Mouse (Mus musculus) hindbrain, embryonic 10.5 days (tissue): ENCODE measurements around the gene Ldb2. TPM values are rescaled to one million over a fixed set of nuclear protein-coding genes. Genes with fewer than 3 reads are reported as not detected.

Experiments used
- DNase-seq: peaks from one replicate; pipeline ENCODE4 v3.0.0-alpha.2; 2017; ENCODE audit warnings: low spot score
- H3K27ac ChIP-seq: fragments of 300-500 bp; sonication (generic); 2 replicates; pipeline ENCODE4 v1.5.1; 2016; ENCODE audit warnings: mild to moderate bottlenecking, moderate library complexity
- H3K27me3 ChIP-seq: fragments of 300-500 bp; sonication (generic); 2 replicates; pipeline ENCODE4 v1.6.1; 2016; ENCODE audit warnings: mild to moderate bottlenecking; ENCODE audit not compliant: poor library complexity, insufficient read depth, severe bottlenecking
- H3K36me3 ChIP-seq: fragments of 300-500 bp; sonication (generic); 2 replicates; pipeline ENCODE4 v1.6.1; 2016; ENCODE audit warnings: mild to moderate bottlenecking, moderate library complexity
- H3K4me1 ChIP-seq: fragments of 300-500 bp; sonication (generic); replicated peaks from 2 replicates; pipeline ENCODE4 v1.6.1; 2016; ENCODE audit warnings: mild to moderate bottlenecking
- H3K4me3 ChIP-seq: fragments of 300-500 bp; sonication (generic); 2 replicates; pipeline ENCODE4 v1.5.1; 2016; ENCODE audit warnings: mild to moderate bottlenecking, moderate library complexity
- H3K9me3 ChIP-seq: fragments of 300-500 bp; sonication (generic); 2 replicates; pipeline ENCODE4 v1.6.1; 2016; ENCODE audit warnings: mild to moderate bottlenecking, moderate library complexity
- WGBS: fragments of 180-500 bp; shearing (Covaris S2); methylation state at CpG from one replicate; pipeline ENCODE4 v1.1.7; 2016; 5-methylcytosine and 5-hydroxymethylcytosine counted together
- polyA plus RNA-seq: library from polyadenylated mRNA; unstranded; fragments of >200 nt; fragmentation: Nextera tagmentation; extraction: Ambion mirVana; gene quantifications from 2 replicates; pipeline ENCODE4 v1.2.1, GENCODE M21; 2016

The Ldb2 gene
- polyA plus RNA-seq, result 21.8 and 24.0 TPM in 2 replicates

- under 1% methylated on average over 19 of the region's 19 CpGs for WGBS
- peak within 1 kb of the TSS; percentile 49 for H3K4me3 ChIP-seq
- no peaks in the 10 kb centered on the region for H3K27me3 ChIP-seq
- H3K4me1 ChIP-seq, result peaks cover 33% of the 10 kb centered on the region
- peak within 1 kb of the TSS; percentile 73 for H3K27ac ChIP-seq
- no peaks in the 10 kb centered on the region for H3K36me3 ChIP-seq
- peak; percentile 76 for DNase-seq
- H3K9me3 ChIP-seq, result no peaks in the 10 kb centered on the region
Observed at GRCm38 (mm10) chr5:44799053-44799860, at the start of gene Ldb2. Gene Ldb2 (minus strand): TSS chr5:44799680.

DNA sequence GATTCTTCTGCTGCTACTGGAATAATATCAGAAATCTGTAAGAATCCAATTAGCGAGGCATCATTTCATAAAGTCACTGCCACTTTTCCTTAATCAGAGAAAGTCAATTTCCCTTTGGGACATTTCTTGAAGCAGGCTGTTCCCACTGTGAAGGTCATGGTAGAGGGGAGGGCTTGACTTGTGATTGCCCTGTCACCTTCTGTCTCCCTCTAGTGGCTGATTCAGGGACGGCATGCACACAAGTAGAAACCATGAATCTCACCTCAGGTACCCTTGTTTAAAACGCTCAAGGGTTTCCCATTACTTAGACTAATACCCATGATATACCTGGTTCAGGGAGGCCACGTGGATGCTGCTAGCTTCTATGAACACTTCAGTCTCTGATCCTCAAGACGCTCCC, 31.8 kb upstream of the Ldb2 start:
- no peak overlapping the region for H3K4me3 ChIP-seq
- DNase-seq, result peak; percentile 13
- 63% methylated on average over 5 of the region's 5 CpGs for WGBS
- no peaks in the 10 kb centered on the region for H3K9me3 ChIP-seq
- H3K4me1 ChIP-seq, result no peaks in the 10 kb centered on the region
- H3K36me3 ChIP-seq, result no peaks in the 10 kb centered on the region
- H3K27me3 ChIP-seq, result no peaks in the 10 kb centered on the region
- no peak overlapping the region for H3K27ac ChIP-seq

GRCm38 (mm10) chr5:44815506-44815905, 16.0 kb upstream of the Ldb2 start:
- no peaks in the 10 kb centered on the region for H3K4me1 ChIP-seq
- no peak overlapping the region for H3K4me3 ChIP-seq
- H3K9me3 ChIP-seq, result no peaks in the 10 kb centered on the region
- no peaks in the 10 kb centered on the region for H3K27me3 ChIP-seq
- DNase-seq, result no peak
- 81% methylated on average over 1 of the region's 1 CpGs for WGBS
- no peaks in the 10 kb centered on the region for H3K36me3 ChIP-seq
- H3K27ac ChIP-seq, result no peak overlapping the region

DNA sequence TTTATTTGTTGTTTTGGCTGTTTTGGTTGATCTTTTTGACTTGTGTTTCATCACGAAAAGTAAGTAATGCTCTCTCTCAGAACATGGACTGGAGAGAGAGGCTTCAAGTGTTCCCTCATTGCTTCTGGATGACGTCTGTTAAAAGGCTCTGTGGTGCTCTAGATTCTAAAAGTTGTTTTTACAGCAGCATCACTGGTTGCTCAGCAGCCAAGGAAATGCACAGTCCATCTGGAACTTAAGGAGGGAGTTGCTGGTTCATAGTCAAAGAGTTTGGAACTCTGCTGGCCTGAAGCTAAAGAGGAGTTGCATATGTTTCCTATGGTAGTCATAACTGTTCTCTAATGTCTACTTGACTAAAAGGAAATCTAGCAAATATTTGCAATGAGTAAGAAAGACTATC, 6.5 kb upstream of the Ldb2 start:
- H3K36me3 ChIP-seq, result no peaks in the 10 kb centered on the region
- DNase-seq, result no peak
- H3K4me1 ChIP-seq, result 0 out of 2 replicates have a peak, but pooled peaks cover 4% of the 10 kb centered on the region
- H3K27ac ChIP-seq, result no peak overlapping the region
- H3K4me3 ChIP-seq, result no peak overlapping the region
- no peaks in the 10 kb centered on the region for H3K9me3 ChIP-seq
- H3K27me3 ChIP-seq, result no peaks in the 10 kb centered on the region
- WGBS, result 80% methylated on average over 2 of the region's 2 CpGs

GRCm38 (mm10) chr5:44801100-44801499, 1.6 kb upstream of the Ldb2 start:
- Histone ChIP-seq H3K9me3 (no peaks in the 10 kb centered on the region), H3K27me3 (no peaks in the 10 kb centered on the region), H3K4me1 (peaks cover 33% of the 10 kb centered on the region), H3K27ac (no peak overlapping the region), H3K36me3 (no peaks in the 10 kb centered on the region), H3K4me3 (no peak overlapping the region)
- DNase-seq, result no peak
- WGBS, result 37% methylated on average over 3 of the region's 3 CpGs

DNA sequence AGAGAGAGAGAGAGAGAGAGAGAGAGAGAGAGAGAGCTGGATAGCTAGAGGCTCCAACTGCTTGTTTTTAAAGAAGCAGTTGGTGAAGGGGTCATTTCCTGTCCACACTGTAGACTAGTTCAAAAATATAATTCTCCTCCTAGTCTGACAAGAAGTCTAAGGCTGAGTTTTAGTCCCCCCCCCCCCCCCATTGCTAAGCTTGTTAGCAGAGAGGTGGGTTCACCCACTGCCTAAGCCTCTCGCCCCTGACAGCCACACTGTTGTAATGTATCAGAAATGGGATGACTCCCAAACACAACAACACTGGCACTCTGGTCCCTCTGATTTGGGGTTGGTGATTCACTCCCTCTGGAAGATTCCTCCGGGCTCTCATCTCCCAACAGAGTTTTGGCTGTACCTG, 381 bp upstream of the Ldb2 start:
- DNase-seq, result peak; percentile 13
- peak overlapping the region; percentile 49 for H3K4me3 ChIP-seq
- H3K36me3 ChIP-seq, result no peaks in the 10 kb centered on the region
- WGBS, result 15% methylated on average over 2 of the region's 2 CpGs
- H3K27me3 ChIP-seq, result no peaks in the 10 kb centered on the region
- H3K4me1 ChIP-seq, result peaks cover 33% of the 10 kb centered on the region
- peak overlapping the region; percentile 73 for H3K27ac ChIP-seq
- H3K9me3 ChIP-seq, result no peaks in the 10 kb centered on the region

DNA sequence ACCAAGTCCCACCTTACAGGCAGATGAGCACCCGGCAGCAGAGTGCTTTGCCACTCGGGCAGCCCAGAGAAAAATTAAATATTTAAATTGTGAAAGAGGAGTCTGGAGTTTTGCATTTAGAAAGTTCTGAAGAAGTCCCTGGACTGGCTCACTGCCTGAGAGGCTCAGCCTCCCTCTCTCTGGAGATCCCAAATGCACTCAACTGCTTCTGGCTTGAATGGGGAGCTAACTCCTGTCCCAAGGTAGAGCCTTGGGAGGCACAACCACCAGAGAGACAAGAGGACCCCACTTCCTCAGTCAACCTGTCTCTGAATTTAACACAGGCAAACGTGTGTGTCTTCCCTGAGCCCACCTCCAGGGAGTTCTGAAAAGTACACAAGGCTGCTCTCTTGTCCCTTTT, 987 bp downstream of the Ldb2 start:
- peak overlapping the region; percentile 69 for H3K27ac ChIP-seq
- peak; percentile 20 for DNase-seq
- WGBS, result 2% methylated on average over 3 of the region's 3 CpGs

GRCm38 (mm10) chr5:44798056-44798455, 1.4 kb downstream of the Ldb2 start:
- 11% methylated on average over 2 of the region's 2 CpGs for WGBS
- H3K36me3 ChIP-seq, result no peaks in the 10 kb centered on the region
- no peaks in the 10 kb centered on the region for H3K9me3 ChIP-seq
- H3K27ac ChIP-seq, result peak overlapping the region; percentile 69; the same call in 1 of the 2 replicates
- H3K4me3 ChIP-seq, result peak overlapping the region; percentile 49
- no peak for DNase-seq
- H3K27me3 ChIP-seq, result no peaks in the 10 kb centered on the region
- H3K4me1 ChIP-seq, result peaks cover 33% of the 10 kb centered on the region

More for the DNA sequence above, 987 bp downstream of the Ldb2 start:
- Histone ChIP-seq H3K27me3 (no peaks in the 10 kb centered on the region), H3K4me3 (peak overlapping the region; percentile 49), H3K4me1 (peaks cover 33% of the 10 kb centered on the region), H3K36me3 (no peaks in the 10 kb centered on the region), H3K9me3 (no peaks in the 10 kb centered on the region)

GRCm38 (mm10) chr5:44784591-44784990, 14.9 kb downstream of the Ldb2 start:
- no peaks in the 10 kb centered on the region for H3K4me1 ChIP-seq
- 83% methylated on average over 3 of the region's 3 CpGs for WGBS
- no peak overlapping the region for H3K27ac ChIP-seq
- H3K27me3 ChIP-seq, result no peaks in the 10 kb centered on the region
- no peaks in the 10 kb centered on the region for H3K9me3 ChIP-seq
- H3K4me3 ChIP-seq, result no peak overlapping the region
- no peaks in the 10 kb centered on the region for H3K36me3 ChIP-seq
- DNase-seq, result no peak

DNA sequence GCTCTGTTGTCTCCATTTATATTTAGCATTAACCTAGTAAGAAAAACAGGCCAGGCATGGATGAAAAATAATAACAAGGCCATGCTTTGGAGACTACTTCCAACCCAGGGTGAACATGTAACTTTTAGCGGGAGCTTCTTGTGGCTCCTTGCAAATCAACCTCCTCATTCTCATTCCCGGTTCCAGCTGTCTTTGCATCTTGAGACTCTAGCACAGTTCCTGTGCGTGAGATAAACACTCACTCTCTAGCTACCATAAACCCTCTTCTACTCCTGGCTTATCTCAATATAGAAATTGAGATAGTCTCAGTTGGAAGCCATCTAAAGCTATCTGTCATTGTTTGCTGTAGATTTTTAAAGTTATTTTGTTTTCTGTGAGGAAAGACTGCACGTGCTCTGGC, 20.1 kb downstream of the Ldb2 start:
- no peak for DNase-seq
- Histone ChIP-seq H3K9me3 (no peaks in the 10 kb centered on the region), H3K4me3 (no peak overlapping the region), H3K4me1 (no peaks in the 10 kb centered on the region), H3K27ac (no peak overlapping the region), H3K27me3 (no peaks in the 10 kb centered on the region), H3K36me3 (no peaks in the 10 kb centered on the region)
- WGBS, result 91% methylated on average over 4 of the region's 4 CpGs

GRCm38 (mm10) chr5:44768472-44768871, 31.0 kb downstream of the Ldb2 start:
- H3K4me1 ChIP-seq, result no peaks in the 10 kb centered on the region
- no peak overlapping the region for H3K27ac ChIP-seq
- no peaks in the 10 kb centered on the region for H3K36me3 ChIP-seq
- H3K4me3 ChIP-seq, result no peak overlapping the region
- H3K27me3 ChIP-seq, result no peaks in the 10 kb centered on the region
- H3K9me3 ChIP-seq, result no peaks in the 10 kb centered on the region
- DNase-seq, result no peak
- 92% methylated on average over 8 of the region's 8 CpGs for WGBS

- no peak for DNase-seq
- Histone ChIP-seq H3K27ac (no peak overlapping the region), H3K4me3 (no peak overlapping the region), H3K4me1 (no peaks in the 10 kb centered on the region), H3K9me3 (no peaks in the 10 kb centered on the region), H3K36me3 (no peaks in the 10 kb centered on the region), H3K27me3 (no peaks in the 10 kb centered on the region)
- 88% methylated on average over 7 of the region's 7 CpGs for WGBS
Observed at GRCm38 (mm10) chr5:44764911-44765310, 34.6 kb downstream of the Ldb2 start.

DNA sequence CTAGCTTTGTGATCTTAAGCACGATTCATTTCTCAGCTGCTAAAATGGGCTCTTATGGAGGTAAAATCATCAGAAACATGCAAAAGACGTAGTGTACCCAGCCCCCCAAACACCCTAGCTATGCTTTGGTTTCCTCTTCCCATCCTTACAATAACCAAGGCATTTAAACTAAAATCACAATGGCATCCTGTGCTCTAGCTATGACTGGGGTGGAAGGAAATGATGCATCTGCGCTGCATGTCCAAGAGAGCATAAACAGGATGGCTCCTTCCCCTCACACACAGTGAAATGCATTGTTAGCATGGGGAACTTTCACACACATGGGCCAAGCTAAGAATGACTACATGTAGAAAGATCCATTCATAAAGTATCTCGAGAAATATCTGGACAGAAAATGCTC, 40.3 kb downstream of the Ldb2 start:
- no peaks in the 10 kb centered on the region for H3K27me3 ChIP-seq
- H3K4me1 ChIP-seq, result no peaks in the 10 kb centered on the region; the same call in 1 of the 2 replicates
- no peak for DNase-seq
- H3K27ac ChIP-seq, result no peak overlapping the region
- no peak overlapping the region for H3K4me3 ChIP-seq
- WGBS, result 81% methylated on average over 4 of the region's 4 CpGs
- no peaks in the 10 kb centered on the region for H3K9me3 ChIP-seq
- H3K36me3 ChIP-seq, result no peaks in the 10 kb centered on the region
